Mouse (Mus musculus): ENCODE measurements around the gene Kcnj12. TPM values are rescaled to one million over a fixed set of nuclear protein-coding genes. Genes with fewer than 3 reads are reported as not detected.

Gene Kcnj12
- polyA plus RNA-seq, 1 experiment from 2014 or later = 0.76 TPM

GRCm38 (mm10) chr11:61074646-61075317, 52.4 kb downstream of the Kcnj12 start:
- Histone ChIP-seq H3K4me2 (replicated peaks; ENCODE audit: low read depth) (no peak overlapping the region), H3K4me3 (ENCODE audit: low read depth, low read length) (no peak overlapping the region), H3K27me3 (replicated peaks; ENCODE audit: control insufficient read depth, insufficient read depth, low read length) (no peaks in the 10 kb centered on the region), H3K9me3 (ENCODE audit: control insufficient read depth) (no peaks in the 10 kb centered on the region), H3K4me1 (replicated peaks; ENCODE audit: control insufficient read depth, insufficient read depth, low read length) (0 out of 2 replicates have a peak, but pooled peaks cover 3% of the 10 kb centered on the region), H3K36me3 (ENCODE audit: control insufficient read depth, insufficient read depth) (no peaks in the 10 kb centered on the region), H3K27ac (ENCODE audit: low read depth, low read length) (no peak overlapping the region), H3K9ac (ENCODE audit: low read depth, low read length) (no peak overlapping the region)
- ATAC-seq = no peak
- TF ChIP-seq CTCF (IDR thresholded peaks at IDR 0.05; ENCODE audit: low read depth) = no peak
- WGBS = 40% methylated on average over 5 of the region's 5 CpGs

GRCm38 (mm10) chr11:61075361-61076326, 53.3 kb downstream of the Kcnj12 start:
- 42% methylated on average over 15 of the region's 15 CpGs for WGBS
- no peaks in the 10 kb centered on the region for H3K27me3 ChIP-seq (replicated peaks; ENCODE audit: control insufficient read depth, insufficient read depth, low read length)
- TF ChIP-seq CTCF (IDR thresholded peaks at IDR 0.05; ENCODE audit: low read depth) = no peak
- no peak overlapping the region for H3K9ac ChIP-seq (ENCODE audit: low read depth, low read length)
- 0 out of 2 replicates have a peak, but pooled peaks cover 3% of the 10 kb centered on the region for H3K4me1 ChIP-seq (replicated peaks; ENCODE audit: control insufficient read depth, insufficient read depth, low read length)
- H3K36me3 ChIP-seq (ENCODE audit: control insufficient read depth, insufficient read depth) = no peaks in the 10 kb centered on the region
- H3K27ac ChIP-seq (ENCODE audit: low read depth, low read length) = no peak overlapping the region
- H3K9me3 ChIP-seq (ENCODE audit: control insufficient read depth) = no peaks in the 10 kb centered on the region
- H3K4me2 ChIP-seq (replicated peaks; ENCODE audit: low read depth) = peak overlapping the region; percentile 32
- no peak overlapping the region for H3K4me3 ChIP-seq (ENCODE audit: low read depth, low read length)
- ATAC-seq = peak; percentile 63; the same call in 1 of the 2 replicates

- H3K4me2 ChIP-seq (replicated peaks; ENCODE audit: low read depth) = no peak overlapping the region
- no peak overlapping the region for H3K27ac ChIP-seq (ENCODE audit: low read depth, low read length)
- no peak for ATAC-seq
- no peak for TF ChIP-seq CTCF (IDR thresholded peaks at IDR 0.05; ENCODE audit: low read depth)
- no peaks in the 10 kb centered on the region for H3K9me3 ChIP-seq (ENCODE audit: control insufficient read depth)
- no peaks in the 10 kb centered on the region for H3K4me1 ChIP-seq (replicated peaks; ENCODE audit: control insufficient read depth, insufficient read depth, low read length)
- no peak overlapping the region for H3K9ac ChIP-seq (ENCODE audit: low read depth, low read length)
- no peaks in the 10 kb centered on the region for H3K36me3 ChIP-seq (ENCODE audit: control insufficient read depth, insufficient read depth)
- 78% methylated on average over 2 of the region's 2 CpGs for WGBS
- no peaks in the 10 kb centered on the region for H3K27me3 ChIP-seq (replicated peaks; ENCODE audit: control insufficient read depth, insufficient read depth, low read length)
- H3K4me3 ChIP-seq (ENCODE audit: low read depth, low read length) = no peak overlapping the region
Observed at GRCm38 (mm10) chr11:61081624-61082023, 59.3 kb downstream of the Kcnj12 start.

GRCm38 (mm10) chr11:61090195-61090594, 67.8 kb downstream of the Kcnj12 start:
- WGBS = 79% methylated on average over 7 of the region's 7 CpGs
- H3K9ac ChIP-seq (ENCODE audit: low read depth, low read length) = no peak overlapping the region
- ATAC-seq = no peak

GRCm38 (mm10) chr11:61091192-61091591, 68.8 kb downstream of the Kcnj12 start:
- ATAC-seq = no peak
- Histone ChIP-seq H3K27me3 (replicated peaks; ENCODE audit: control insufficient read depth, insufficient read depth, low read length) (no peaks in the 10 kb centered on the region), H3K4me2 (replicated peaks; ENCODE audit: low read depth) (no peak overlapping the region), H3K36me3 (ENCODE audit: control insufficient read depth, insufficient read depth) (no peaks in the 10 kb centered on the region), H3K4me3 (ENCODE audit: low read depth, low read length) (no peak overlapping the region), H3K9me3 (ENCODE audit: control insufficient read depth) (no peaks in the 10 kb centered on the region), H3K9ac (ENCODE audit: low read depth, low read length) (no peak overlapping the region), H3K4me1 (replicated peaks; ENCODE audit: control insufficient read depth, insufficient read depth, low read length) (no peaks in the 10 kb centered on the region), H3K27ac (ENCODE audit: low read depth, low read length) (no peak overlapping the region)
- TF ChIP-seq CTCF (IDR thresholded peaks at IDR 0.05; ENCODE audit: low read depth) = no peak
- 68% methylated on average over 3 of the region's 3 CpGs for WGBS

More at GRCm38 (mm10) chr11:61090195-61090594, 67.8 kb downstream of the Kcnj12 start:
- Histone ChIP-seq H3K36me3 (ENCODE audit: control insufficient read depth, insufficient read depth) (no peaks in the 10 kb centered on the region), H3K4me2 (replicated peaks; ENCODE audit: low read depth) (no peak overlapping the region), H3K27ac (ENCODE audit: low read depth, low read length) (no peak overlapping the region), H3K27me3 (replicated peaks; ENCODE audit: control insufficient read depth, insufficient read depth, low read length) (no peaks in the 10 kb centered on the region), H3K4me1 (replicated peaks; ENCODE audit: control insufficient read depth, insufficient read depth, low read length) (no peaks in the 10 kb centered on the region), H3K9me3 (ENCODE audit: control insufficient read depth) (no peaks in the 10 kb centered on the region), H3K4me3 (ENCODE audit: low read depth, low read length) (no peak overlapping the region)
- no peak for TF ChIP-seq CTCF (IDR thresholded peaks at IDR 0.05; ENCODE audit: low read depth)

- Histone ChIP-seq H3K27me3 (replicated peaks; ENCODE audit: control insufficient read depth, insufficient read depth, low read length) (no peaks in the 10 kb centered on the region), H3K4me2 (replicated peaks; ENCODE audit: low read depth) (no peak overlapping the region), H3K36me3 (ENCODE audit: control insufficient read depth, insufficient read depth) (no peaks in the 10 kb centered on the region), H3K4me1 (replicated peaks; ENCODE audit: control insufficient read depth, insufficient read depth, low read length) (no peaks in the 10 kb centered on the region), H3K4me3 (ENCODE audit: low read depth, low read length) (no peak overlapping the region), H3K9me3 (ENCODE audit: control insufficient read depth) (no peaks in the 10 kb centered on the region), H3K27ac (ENCODE audit: low read depth, low read length) (no peak overlapping the region), H3K9ac (ENCODE audit: low read depth, low read length) (no peak overlapping the region)
- no peak for ATAC-seq
- peak; percentile 88 for TF ChIP-seq CTCF (IDR thresholded peaks at IDR 0.05; ENCODE audit: low read depth)
- 22% methylated on average over 7 of the region's 7 CpGs for WGBS
Observed at GRCm38 (mm10) chr11:61091642-61092262, 69.4 kb downstream of the Kcnj12 start.

Data from intestine, postnatal 0 days (tissue).